Mouse (Mus musculus): ENCODE results near the gene Ccdc92b. TPM values are rescaled to one million over a fixed set of nuclear protein-coding genes. Genes with fewer than 3 reads are reported as not detected.

Ccdc92b gene
- total RNA-seq, 1 experiment from 2014 or later: 0.05 TPM

DNA sequence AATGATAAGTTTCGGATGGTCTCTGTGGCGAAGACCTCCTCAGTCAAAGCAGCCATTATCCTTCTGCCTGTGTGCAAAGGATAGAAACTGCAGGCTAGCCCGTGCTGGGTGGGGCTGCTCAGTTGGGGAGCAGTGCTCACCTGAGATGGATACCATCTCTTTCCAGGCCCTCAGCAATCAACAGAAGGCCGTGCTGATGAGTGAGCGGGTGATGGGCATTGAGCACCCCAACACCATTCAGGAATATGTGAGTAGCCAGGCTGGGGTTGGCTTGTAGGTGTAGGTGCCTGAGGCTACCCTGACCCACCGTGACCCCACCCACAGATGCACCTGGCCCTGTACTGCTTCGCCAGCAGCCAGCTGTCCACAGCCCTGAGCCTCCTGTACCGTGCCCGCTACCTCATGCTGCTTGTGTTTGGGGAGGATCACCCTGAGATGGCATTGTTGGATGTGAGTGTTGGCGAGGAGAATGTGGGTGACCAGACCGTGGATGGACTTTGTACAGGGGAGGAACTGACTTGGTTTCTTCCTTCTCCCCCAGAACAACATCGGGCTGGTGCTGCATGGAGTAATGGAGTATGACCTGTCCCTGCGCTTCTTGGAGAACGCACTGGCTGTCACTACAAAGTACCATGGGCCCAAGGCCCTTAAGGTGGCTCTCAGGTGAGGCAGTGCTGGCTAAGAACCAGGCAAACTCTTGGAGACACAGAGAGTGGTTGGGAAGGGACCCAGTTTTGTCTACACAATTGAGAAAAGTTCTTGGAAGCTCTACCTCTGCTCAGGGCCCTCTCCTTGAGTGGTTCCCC, 47.6 kb downstream of the Ccdc92b start:
- ATAC-seq (replicated peaks in 1 of 2; ENCODE audit: insufficient read depth in 1 of 2, low FRiP score in 2 of 2, low TSS enrichment in 1 of 2, low read depth in 1 of 2, poor library complexity in 2 of 2, severe bottlenecking in 2 of 2): no peak

DNA sequence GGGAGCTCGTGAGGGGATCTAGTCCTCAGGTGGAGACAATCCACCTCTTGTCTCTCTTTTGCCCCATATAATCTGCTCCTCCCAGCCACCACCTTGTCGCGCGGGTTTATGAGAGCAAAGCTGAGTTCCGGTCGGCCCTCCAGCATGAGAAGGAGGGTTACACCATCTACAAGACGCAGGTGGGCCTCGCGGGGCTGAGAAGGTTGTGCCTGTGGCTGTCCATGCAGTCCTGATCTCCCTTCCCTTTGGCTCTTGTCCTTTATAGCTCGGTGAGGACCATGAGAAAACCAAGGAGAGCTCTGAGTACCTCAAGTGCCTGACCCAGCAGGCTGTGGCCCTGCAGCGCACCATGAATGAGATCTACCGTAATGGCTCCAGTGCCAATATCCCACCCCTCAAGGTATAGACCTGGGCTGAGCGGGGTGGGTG, 48.2 kb downstream of the Ccdc92b start:
- no peak for ATAC-seq (replicated peaks in 1 of 2; ENCODE audit: insufficient read depth in 1 of 2, low FRiP score in 2 of 2, low TSS enrichment in 1 of 2, low read depth in 1 of 2, poor library complexity in 2 of 2, severe bottlenecking in 2 of 2)

DNA sequence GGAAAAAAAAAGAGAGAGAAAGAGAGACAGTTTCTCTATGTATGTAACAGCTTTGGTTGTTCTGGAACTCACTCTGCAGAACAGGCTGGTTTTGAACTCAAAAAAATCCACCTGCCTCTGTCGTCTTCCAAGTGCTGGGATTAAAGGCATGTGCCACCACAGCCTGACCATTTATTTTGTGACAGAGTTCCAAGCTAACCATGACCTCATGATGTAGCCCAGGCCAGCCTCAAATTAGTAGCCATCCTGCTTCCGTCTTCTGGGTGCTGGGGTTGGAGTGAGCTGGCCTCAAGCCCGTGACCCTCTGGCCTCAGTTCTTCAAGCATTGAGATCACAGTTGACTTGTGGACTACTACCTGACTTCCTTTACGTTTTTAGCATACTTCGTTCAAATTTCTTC, 49.1 kb downstream of the Ccdc92b start:
- no peak for ATAC-seq (replicated peaks in 1 of 2; ENCODE audit: insufficient read depth in 1 of 2, low FRiP score in 2 of 2, low TSS enrichment in 1 of 2, low read depth in 1 of 2, poor library complexity in 2 of 2, severe bottlenecking in 2 of 2)

DNA sequence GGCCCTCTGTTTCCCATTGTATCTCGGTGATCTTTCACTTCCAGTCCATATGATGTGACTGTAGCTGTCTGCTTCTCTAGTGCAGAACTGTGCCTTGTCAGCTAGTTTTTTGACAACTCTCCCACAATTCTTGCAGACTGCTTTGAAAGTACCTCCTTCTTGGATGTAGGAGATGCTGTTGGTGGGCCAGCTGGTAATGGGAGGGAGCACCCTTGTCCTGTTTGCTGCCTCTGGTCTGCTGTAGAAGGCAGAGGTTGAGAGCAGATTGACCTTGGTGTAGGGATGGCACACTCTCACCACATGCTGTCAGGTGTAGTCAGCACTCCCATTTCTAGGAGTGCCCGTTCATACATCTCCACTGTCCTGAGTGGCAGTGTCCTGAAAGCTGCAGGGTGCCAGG, 49.6 kb downstream of the Ccdc92b start:
- no peak for ATAC-seq (replicated peaks in 1 of 2; ENCODE audit: insufficient read depth in 1 of 2, low FRiP score in 2 of 2, low TSS enrichment in 1 of 2, low read depth in 1 of 2, poor library complexity in 2 of 2, severe bottlenecking in 2 of 2)

DNA sequence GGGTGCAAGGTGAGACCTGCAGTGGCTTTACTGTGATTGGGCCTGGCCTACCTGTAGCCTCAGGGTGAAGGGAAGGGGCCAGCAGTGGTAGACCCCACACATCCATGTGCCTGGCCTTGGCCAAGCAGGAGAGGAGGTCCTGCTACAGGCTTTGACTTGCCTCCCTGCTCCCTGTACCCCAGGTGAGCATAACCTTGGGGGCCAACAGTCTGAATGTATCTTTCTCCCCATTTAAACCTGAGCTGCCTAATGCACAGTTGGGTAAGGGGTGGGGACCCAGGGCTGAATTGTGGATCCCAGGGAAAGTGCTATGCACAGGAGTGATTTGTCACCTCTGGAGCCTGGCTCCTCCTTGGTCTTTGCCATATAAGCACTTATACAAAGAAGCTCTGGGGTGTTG, 50.7 kb downstream of the Ccdc92b start:
- no peak for ATAC-seq (replicated peaks in 1 of 2; ENCODE audit: insufficient read depth in 1 of 2, low FRiP score in 2 of 2, low TSS enrichment in 1 of 2, low read depth in 1 of 2, poor library complexity in 2 of 2, severe bottlenecking in 2 of 2)

DNA sequence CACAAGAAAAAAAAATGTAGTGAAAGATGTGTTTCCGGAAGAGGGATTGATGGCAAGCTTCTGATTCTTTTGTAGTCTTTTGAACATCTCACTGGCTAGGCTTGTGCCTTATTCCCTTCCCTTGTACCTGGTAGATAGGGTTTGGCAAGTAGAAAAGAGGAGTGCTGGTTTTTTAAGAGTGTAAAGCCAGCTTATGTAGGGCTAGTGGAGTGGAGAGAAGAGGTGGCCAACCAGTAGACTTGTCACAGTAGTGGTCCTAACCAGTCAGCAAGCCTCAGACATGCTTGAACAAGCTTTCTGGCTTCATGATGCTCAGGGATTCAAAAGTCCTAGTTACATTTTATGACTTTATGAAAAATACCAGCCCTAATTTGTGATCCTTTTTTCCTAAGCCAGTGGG, 51.6 kb downstream of the Ccdc92b start:
- ATAC-seq (replicated peaks in 1 of 2; ENCODE audit: insufficient read depth in 1 of 2, low FRiP score in 2 of 2, low TSS enrichment in 1 of 2, low read depth in 1 of 2, poor library complexity in 2 of 2, severe bottlenecking in 2 of 2): no peak

DNA sequence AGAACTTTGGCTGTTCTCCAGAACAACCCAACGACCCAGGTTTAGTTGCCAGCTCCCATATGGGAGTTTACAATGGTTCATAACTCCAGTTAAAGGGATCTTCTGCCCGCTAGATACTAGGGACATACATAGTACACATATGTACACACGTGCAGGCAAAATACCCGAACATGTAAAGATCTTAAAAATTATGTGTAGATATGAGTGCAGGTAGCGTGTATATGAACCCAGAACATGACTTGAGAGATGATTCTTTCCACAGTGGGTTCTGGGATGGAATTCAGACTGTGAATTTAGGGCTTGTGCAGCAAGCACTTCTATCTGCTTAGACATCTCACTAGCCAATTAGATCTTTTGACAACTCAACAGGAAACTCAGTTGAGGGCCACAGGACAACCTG, 52.4 kb downstream of the Ccdc92b start:
- no peak for ATAC-seq (replicated peaks in 1 of 2; ENCODE audit: insufficient read depth in 1 of 2, low FRiP score in 2 of 2, low TSS enrichment in 1 of 2, low read depth in 1 of 2, poor library complexity in 2 of 2, severe bottlenecking in 2 of 2)

DNA sequence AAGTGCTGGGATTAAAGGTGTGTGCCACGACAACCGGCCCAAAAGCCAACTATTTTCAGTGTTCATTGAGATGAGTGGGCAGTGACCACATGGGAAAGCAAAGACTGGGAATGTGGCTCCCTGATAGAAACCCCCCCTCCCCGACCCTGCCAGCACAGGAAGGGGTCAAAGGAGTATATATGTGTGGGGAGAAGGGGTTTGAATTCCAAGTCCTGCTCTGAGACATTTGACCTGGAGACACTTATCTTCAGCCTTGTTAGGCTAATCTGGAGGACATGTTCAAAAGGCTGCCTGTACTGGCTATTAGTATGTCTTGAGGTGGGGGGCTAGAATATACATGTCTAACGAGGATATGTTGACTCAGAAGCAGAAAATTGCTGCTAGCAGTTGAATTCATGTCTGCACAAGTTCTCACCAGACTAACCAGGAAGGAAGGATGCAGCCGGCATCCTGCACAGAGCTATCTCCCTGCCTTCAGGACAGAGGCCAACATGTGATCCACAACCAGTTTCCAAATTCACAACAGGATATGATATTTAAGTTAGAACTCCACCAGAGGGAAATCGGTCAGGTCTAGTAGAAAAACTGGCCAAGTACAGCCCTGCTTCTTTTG, 53.6 kb downstream of the Ccdc92b start:
- no peak for ATAC-seq (replicated peaks in 1 of 2; ENCODE audit: insufficient read depth in 1 of 2, low FRiP score in 2 of 2, low TSS enrichment in 1 of 2, low read depth in 1 of 2, poor library complexity in 2 of 2, severe bottlenecking in 2 of 2)

DNA sequence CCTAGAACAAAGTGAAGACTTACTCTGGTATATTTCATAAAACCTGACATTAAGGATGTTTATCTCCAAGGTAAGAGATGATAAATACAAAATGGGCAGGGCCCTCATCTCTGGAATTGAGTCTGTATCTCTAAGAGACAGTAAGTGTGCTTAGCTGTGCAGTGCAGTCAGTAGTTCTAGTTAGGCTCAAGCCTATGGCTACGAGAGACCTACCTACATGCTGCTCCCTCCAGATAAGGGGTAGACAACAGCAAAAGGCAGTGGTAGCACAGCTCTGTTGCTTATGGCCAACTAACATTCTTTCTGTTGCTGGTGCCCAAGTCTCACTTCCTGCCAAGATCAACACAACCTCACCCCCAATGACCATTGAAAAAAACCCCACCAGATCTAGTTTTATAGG, 54.2 kb downstream of the Ccdc92b start:
- peak in 1 of 2 experiments; percentile 33; a peak in 1 of 4 replicates for ATAC-seq (replicated peaks in 1 of 2; ENCODE audit: insufficient read depth in 1 of 2, low FRiP score in 2 of 2, low TSS enrichment in 1 of 2, low read depth in 1 of 2, poor library complexity in 2 of 2, severe bottlenecking in 2 of 2)

DNA sequence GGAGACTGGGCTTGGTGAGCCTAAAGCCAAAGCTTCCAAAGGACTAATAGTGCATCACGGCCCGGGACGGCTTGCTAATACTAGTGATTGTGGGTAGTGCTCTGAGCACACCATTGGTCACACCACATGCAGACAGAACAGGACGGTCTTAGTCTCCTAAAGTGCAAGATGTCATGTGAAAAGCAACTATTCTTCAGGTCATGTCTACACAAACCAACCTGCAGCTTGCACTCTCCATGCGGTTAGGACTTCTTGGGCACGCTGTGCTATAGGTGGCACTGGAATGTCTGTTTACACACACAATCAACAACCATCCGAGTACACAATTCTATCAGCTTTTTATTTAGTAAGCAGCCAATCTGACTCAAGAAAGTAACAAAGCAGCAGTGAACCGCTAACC, 55.3 kb downstream of the Ccdc92b start:
- ATAC-seq (replicated peaks in 1 of 2; ENCODE audit: insufficient read depth in 1 of 2, low FRiP score in 2 of 2, low TSS enrichment in 1 of 2, low read depth in 1 of 2, poor library complexity in 2 of 2, severe bottlenecking in 2 of 2): no peak

DNA sequence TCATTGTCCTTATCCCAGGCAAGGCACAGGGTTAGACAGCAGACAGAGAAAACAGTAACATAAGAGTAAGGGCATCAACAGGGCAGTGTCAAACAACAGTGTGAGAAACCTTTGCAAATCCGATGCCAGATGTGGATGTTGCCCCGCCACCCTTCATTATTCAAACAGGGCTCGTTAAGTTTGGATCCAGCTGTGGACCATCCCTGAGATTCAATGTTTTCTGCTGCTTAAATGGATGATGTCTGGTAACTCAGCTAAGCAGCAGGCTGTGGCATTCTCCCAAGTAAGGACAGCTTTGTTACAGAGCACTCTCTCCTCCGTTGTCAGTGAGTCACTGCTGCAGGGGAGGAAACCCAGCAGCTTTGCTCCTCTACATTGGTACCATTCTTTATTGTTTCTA, 55.8 kb downstream of the Ccdc92b start:
- ATAC-seq (replicated peaks in 1 of 2; ENCODE audit: insufficient read depth in 1 of 2, low FRiP score in 2 of 2, low TSS enrichment in 1 of 2, low read depth in 1 of 2, poor library complexity in 2 of 2, severe bottlenecking in 2 of 2): no peak

Other genes with a start within 250 kb of the Ccdc92b start
- 2.1 and 3.5 TPM in 2 replicates for gene Rap1gap2, start 8.7 kb upstream of the Ccdc92b start, total RNA-seq (2017)
- 27.5 and 30.9 TPM in 2 replicates for gene Cluh, start 29.9 kb downstream of the Ccdc92b start, total RNA-seq (2017)
- gene Pafah1b1, start 105.1 kb downstream of the Ccdc92b start, total RNA-seq (2017): 89.2 and 102 TPM in 2 replicates
- 40.6 and 50.9 TPM in 2 replicates for gene Mettl16, start 151.2 kb downstream of the Ccdc92b start, total RNA-seq (2017)
- gene Mnt, start 211.3 kb downstream of the Ccdc92b start, total RNA-seq (2017): 6.3 and 8.3 TPM in 2 replicates